In genomic region chr11:116843261-116844233, GRCm38 (mm10) we compare ENCODE assay signal across 7 mouse cellular contexts. TPM values are rescaled to one million over a fixed set of nuclear protein-coding genes. Genes with fewer than 3 reads are reported as not detected.
DNase-seq lines count a peak whose midpoint lies in the region; ATAC-seq lines count a peak whose summit lies in the region.

Mettl23 (plus strand) TSS chr11:116843278.
Jmjd6 (minus strand) TSS chr11:116843449.

- H3K9ac ChIP-seq in intestine, embryonic 16.5 days (ENCODE audit: low read depth, low read length) = peak within 1 kb of the TSS; percentile 96
- H3K9ac ChIP-seq in midbrain, embryonic 11.5 days (ENCODE audit: low read length) = peak within 1 kb of the TSS; percentile 94

- peak; percentile 98 for DNase-seq in adrenal gland, adult 8-10 months
- DNase-seq in embryo, embryonic 9.5 days (ENCODE audit: extremely low spot score) = peak; percentile 96
- peak; percentile 91 to 96 for DNase-seq in gastrocnemius, postnatal 4 days (ENCODE audit: low spot score in 2 of 2)
- DNase-seq in left cerebral cortex, postnatal 36 days (ENCODE audit: low spot score in 2 of 2) = peak; percentile 98 to 99
- peak; percentile 98 for DNase-seq in midbrain, embryonic 11.5 days (ENCODE audit: low spot score, missing footprints)
- DNase-seq in skeletal muscle tissue, adult 2 months (ENCODE audit: low read depth, low spot score) = peak; percentile 99

- peak within 1 kb of the TSS; percentile 100 for H3K27ac ChIP-seq in intestine, embryonic 16.5 days (ENCODE audit: low read length)
- peak within 1 kb of the TSS; percentile 97 for H3K27ac ChIP-seq in midbrain, embryonic 11.5 days (ENCODE audit: low read depth, low read length)

- H3K36me3 ChIP-seq in intestine, embryonic 16.5 days (ENCODE audit: control insufficient read depth, insufficient read depth, low read length) = peaks cover 19% of the 10 kb centered on the region; the same call in 1 of the 2 replicates
- H3K36me3 ChIP-seq in midbrain, embryonic 11.5 days (ENCODE audit: control insufficient read depth, insufficient read depth, low read length) = peaks cover 15% of the 10 kb centered on the region

- H3K4me3 ChIP-seq in intestine, embryonic 16.5 days (ENCODE audit: low read length) = peak within 1 kb of the TSS; percentile 84
- peak within 1 kb of the TSS; percentile 83 for H3K4me3 ChIP-seq in midbrain, embryonic 11.5 days (ENCODE audit: low read depth, low read length)

- H3K9me3 ChIP-seq in intestine, embryonic 16.5 days (ENCODE audit: control insufficient read depth, low read length) = no peaks in the 10 kb centered on the region
- H3K9me3 ChIP-seq in midbrain, embryonic 11.5 days (ENCODE audit: control insufficient read depth, low read length) = no peaks in the 10 kb centered on the region

- ATAC-seq in intestine, embryonic 16.5 days = peak; percentile 96
- peak; percentile 96 for ATAC-seq in midbrain, embryonic 11.5 days (ENCODE audit: low FRiP score)

- intact Hi-C loops in left cerebral cortex, postnatal 36 days (cut with DNase I) = loop anchor here (1.0 kb wide), 1 partner anchor 10 kb away; the partner anchor contains the start of gene Srsf2

- WGBS in intestine, embryonic 16.5 days = under 1% methylated on average over 72 of the region's 72 CpGs
- WGBS in midbrain, embryonic 11.5 days = under 1% methylated on average over 72 of the region's 72 CpGs

- H3K4me2 ChIP-seq in intestine, embryonic 16.5 days (ENCODE audit: low read depth, low read length) = peak within 1 kb of the TSS; percentile 82
- H3K4me2 ChIP-seq in midbrain, embryonic 11.5 days = peak within 1 kb of the TSS; percentile 93

- peaks cover 39% of the 10 kb centered on the region for H3K4me1 ChIP-seq in intestine, embryonic 16.5 days (ENCODE audit: control insufficient read depth, insufficient read depth, low read length)
- peaks cover 32% of the 10 kb centered on the region for H3K4me1 ChIP-seq in midbrain, embryonic 11.5 days (ENCODE audit: control insufficient read depth, insufficient read depth, low read length)

- H3K27me3 ChIP-seq in intestine, embryonic 16.5 days (replicated peaks; ENCODE audit: control insufficient read depth, insufficient read depth, low read length) = no peaks in the 10 kb centered on the region
- no peaks in the 10 kb centered on the region for H3K27me3 ChIP-seq in midbrain, embryonic 11.5 days (ENCODE audit: control insufficient read depth, insufficient read depth, low read length)

RNA-seq across cellular contexts. Expression of gene Mettl23, which starts in this region (rescaled TPM):
- 10 to 100 TPM; 28.2 to 43.9 (median 32.6) TPM for total RNA-seq in adrenal gland, adult 8-10 months (2022)
- 10 to 100 TPM; 23.7 to 26.6 TPM for total RNA-seq in gastrocnemius, postnatal 4 days (2021)
- 58.4 and 65.8 TPM in 2 replicates for polyA plus RNA-seq in intestine, embryonic 16.5 days (2015; fragmentation: Nextera tagmentation; extraction: Ambion mirVana)
- 10 to 100 TPM; 24.4 to 29.5 TPM for total RNA-seq in left cerebral cortex, postnatal 36 days (2021)
- 72.5 and 76.2 TPM in 2 replicates for polyA plus RNA-seq in midbrain, embryonic 11.5 days (2014; fragmentation: Nextera tagmentation; extraction: Ambion mirVana)

RNA-seq across cellular contexts. Expression of gene Jmjd6, which starts in this region (rescaled TPM):
- 10 to 100 TPM; 31.8 to 41.1 (median 33.4) TPM for total RNA-seq in adrenal gland, adult 8-10 months (2022)
- 10 to 100 TPM; 35.6 to 39.7 TPM for total RNA-seq in gastrocnemius, postnatal 4 days (2021)
- polyA plus RNA-seq in intestine, embryonic 16.5 days (2015; fragmentation: Nextera tagmentation; extraction: Ambion mirVana) = 86.7 and 91.2 TPM in 2 replicates
- 10 to 100 TPM; 28.4 to 29.1 TPM for total RNA-seq in left cerebral cortex, postnatal 36 days (2021)
- 86.9 and 89.9 TPM in 2 replicates for polyA plus RNA-seq in midbrain, embryonic 11.5 days (2014; fragmentation: Nextera tagmentation; extraction: Ambion mirVana)

Comparison
In these comparisons a context has a peak if more than half of its experiments do, and no peak if none do; other contexts are left out.
1. Peak in every context shown above with its lines: DNase-seq, ATAC-seq, H3K4me3 ChIP-seq and H3K27ac ChIP-seq.